Mouse (Mus musculus): Measurements from ENCODE around the gene Cxcl3.

DNA sequence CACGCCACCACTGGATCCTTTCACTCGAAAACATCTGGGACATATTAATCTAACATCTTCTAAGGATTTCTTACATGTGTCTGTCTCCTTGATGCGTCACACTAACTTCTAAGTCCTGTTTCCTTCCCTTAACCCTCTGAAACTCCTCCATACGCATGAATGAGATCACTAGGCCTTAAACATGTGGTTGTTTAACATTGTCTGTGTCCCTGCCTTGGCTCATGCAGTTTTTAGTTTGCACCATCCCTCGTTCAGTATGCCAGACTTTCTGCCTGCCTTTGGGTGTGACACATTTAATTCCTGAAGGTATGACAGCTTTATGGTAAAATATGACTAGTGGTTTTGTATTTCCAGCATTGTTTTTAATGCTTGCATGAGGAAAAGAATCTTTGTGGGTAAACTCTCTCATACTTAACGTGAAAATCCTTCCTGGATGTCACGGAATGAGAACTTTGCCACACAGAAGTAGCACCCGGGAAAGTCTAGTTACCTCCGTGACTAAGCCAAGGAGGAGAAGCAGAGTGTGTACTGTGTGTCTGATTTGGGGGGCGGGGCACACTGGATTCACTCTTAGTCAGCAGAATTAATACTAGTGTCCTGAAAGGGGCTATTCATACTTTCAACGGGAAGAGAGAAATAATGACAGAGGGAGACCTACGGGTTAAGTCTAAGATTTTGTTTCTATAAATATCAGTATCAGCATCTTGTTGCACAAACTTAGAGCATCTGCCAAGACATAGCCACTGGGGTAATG is 21.8 kb upstream of the Cxcl3 start:
- TF ChIP-seq CTCF (IDR thresholded peaks at IDR 0.05; ENCODE audit: low read depth): no peak
- no peak for TF ChIP-seq EP300 (IDR thresholded peaks at IDR 0.05; ENCODE audit: low read depth)
